Mouse (Mus musculus) megakaryocyte, embryonic 14.5 days (primary cell): ENCODE data around the gene Luzp1.

Experiments used
- FLI1 ChIP-seq: IDR thresholded peaks from 2 replicates; pipeline ENCODE4 v1.6.1; 2012; ENCODE audit warnings: low read length, inconsistent platforms, mixed read lengths
- GATA1 ChIP-seq: IDR thresholded peaks from 3 replicates; pipeline ENCODE4 v1.6.1; 2012; ENCODE audit warnings: mixed read lengths, low read length, inconsistent platforms, borderline replicate concordance

GRCm38 (mm10) chr4:136602018-136602554 is 132.5 kb downstream of the Luzp1 start:
- no peak for TF ChIP-seq GATA1
- no peak for TF ChIP-seq FLI1
